Mouse (Mus musculus) heart, embryonic 15.5 days (tissue): ENCODE data around the gene Erg. TPM values are rescaled to one million over a fixed set of nuclear protein-coding genes. Genes with fewer than 3 reads are reported as not detected.
A peak's percentile ranks its signal among the peaks of the same experiment; 100 is the strongest.

Experiments
- ATAC-seq: fragments of 200-750 bp; cut with Nextera tagmentation; replicated peaks from 2 replicates; pipeline ENCODE4 v1.8.0; 2017; ENCODE audit warnings: low read depth, moderate TSS enrichment; ENCODE audit not compliant: insufficient number of reproducible peaks, insufficient read depth, low FRiP score
- H3K27ac ChIP-seq: fragments of 300-500 bp; sonication (generic); 2 replicates; pipeline ENCODE4 v1.5.1; 2015; ENCODE audit warnings: mild to moderate bottlenecking, inconsistent platforms
- H3K27me3 ChIP-seq: fragments of 300-500 bp; sonication (generic); 2 replicates; pipeline ENCODE4 v1.6.1; 2015; ENCODE audit warnings: inconsistent platforms
- H3K36me3 ChIP-seq: fragments of 300-500 bp; sonication (generic); 2 replicates; pipeline ENCODE4 v1.6.1; 2015; ENCODE audit warnings: mild to moderate bottlenecking, inconsistent platforms
- H3K4me1 ChIP-seq: fragments of 300-500 bp; sonication (generic); replicated peaks from 2 replicates; pipeline ENCODE4 v1.6.1; 2015; ENCODE audit warnings: inconsistent platforms
- H3K4me2 ChIP-seq: fragments of 300-500 bp; sonication (generic); 2 replicates; pipeline ENCODE4 v1.6.1; 2015; ENCODE audit warnings: inconsistent platforms, mild to moderate bottlenecking, moderate library complexity
- H3K4me3 ChIP-seq: fragments of 300-500 bp; sonication (generic); 2 replicates; pipeline ENCODE4 v1.5.1; 2015; ENCODE audit warnings: mild to moderate bottlenecking, inconsistent platforms
- H3K9ac ChIP-seq: fragments of 300-500 bp; sonication (generic); 2 replicates; pipeline ENCODE4 v1.6.1; 2015; ENCODE audit warnings: mild to moderate bottlenecking, inconsistent platforms
- H3K9me3 ChIP-seq: fragments of 300-500 bp; sonication (generic); replicated peaks from 2 replicates; pipeline ENCODE4 v1.6.1; 2016; ENCODE audit warnings: inconsistent platforms
- WGBS: fragments of 180-500 bp; shearing (Covaris S2); methylation state at CpG from one replicate; pipeline ENCODE4 v1.1.7; 2015; ENCODE audit warnings: mixed read lengths; 5-methylcytosine and 5-hydroxymethylcytosine counted together
- polyA plus RNA-seq: library from polyadenylated mRNA; unstranded; fragments of >200 nt; fragmentation: Nextera tagmentation; extraction: Ambion mirVana; gene quantifications from 2 replicates; pipeline ENCODE4 v1.2.1, GENCODE M21; 2015

Gene Erg
- polyA plus RNA-seq, 1 experiment from 2014 or later: 5.4 TPM

GRCm38 (mm10) chr16:95360940-95361489, 225.4 kb downstream of the Erg start:
- no peak for ATAC-seq
- Histone ChIP-seq H3K36me3 (no peaks in the 10 kb centered on the region), H3K27ac (no peak overlapping the region), H3K9me3 (no peaks in the 10 kb centered on the region), H3K4me2 (no peak overlapping the region), H3K4me1 (0 out of 2 replicates have a peak, but pooled peaks cover 3% of the 10 kb centered on the region), H3K9ac (no peak overlapping the region), H3K27me3 (no peaks in the 10 kb centered on the region), H3K4me3 (no peak overlapping the region)
- WGBS: 91% methylated on average over 18 of the region's 18 CpGs

DNA sequence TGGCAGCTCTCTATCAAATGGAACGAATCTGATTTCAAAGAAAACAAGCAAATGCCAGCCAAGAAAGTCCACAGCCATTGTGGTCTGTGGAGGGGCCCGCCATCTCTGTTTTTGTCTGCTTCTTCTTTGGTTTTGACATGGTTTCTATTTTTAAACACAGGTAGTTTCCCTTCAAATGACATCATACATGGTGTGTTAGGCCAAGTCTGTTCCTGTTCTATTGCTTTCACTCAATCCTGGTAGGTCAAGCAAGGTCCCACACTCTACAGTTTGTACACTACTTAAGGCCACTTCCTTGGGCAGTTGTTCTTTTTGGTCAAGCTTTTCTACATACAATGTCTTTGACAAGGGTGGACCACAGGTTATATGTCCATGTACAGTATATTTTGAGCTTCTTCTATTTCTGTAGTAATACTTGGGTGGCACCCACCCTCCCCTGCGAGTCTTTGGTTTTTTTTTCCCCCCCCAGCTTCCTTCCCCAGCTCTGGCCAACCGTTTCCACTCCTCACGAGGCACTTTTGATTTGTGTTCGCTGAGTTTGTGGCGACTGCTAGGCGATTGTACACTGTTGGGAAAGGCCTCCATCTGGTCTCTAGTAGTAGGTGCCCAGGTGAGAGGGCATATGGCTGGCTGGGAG, 226.1 kb downstream of the Erg start:
- 0 out of 2 replicates have a peak, but pooled peaks cover 3% of the 10 kb centered on the region for H3K4me1 ChIP-seq
- H3K27ac ChIP-seq: no peak overlapping the region
- H3K4me3 ChIP-seq: no peak overlapping the region
- WGBS: 78% methylated on average over 8 of the region's 8 CpGs
- H3K9me3 ChIP-seq: no peaks in the 10 kb centered on the region
- no peak for ATAC-seq
- no peaks in the 10 kb centered on the region for H3K36me3 ChIP-seq
- no peaks in the 10 kb centered on the region for H3K27me3 ChIP-seq
- H3K9ac ChIP-seq: no peak overlapping the region
- no peak overlapping the region for H3K4me2 ChIP-seq

DNA sequence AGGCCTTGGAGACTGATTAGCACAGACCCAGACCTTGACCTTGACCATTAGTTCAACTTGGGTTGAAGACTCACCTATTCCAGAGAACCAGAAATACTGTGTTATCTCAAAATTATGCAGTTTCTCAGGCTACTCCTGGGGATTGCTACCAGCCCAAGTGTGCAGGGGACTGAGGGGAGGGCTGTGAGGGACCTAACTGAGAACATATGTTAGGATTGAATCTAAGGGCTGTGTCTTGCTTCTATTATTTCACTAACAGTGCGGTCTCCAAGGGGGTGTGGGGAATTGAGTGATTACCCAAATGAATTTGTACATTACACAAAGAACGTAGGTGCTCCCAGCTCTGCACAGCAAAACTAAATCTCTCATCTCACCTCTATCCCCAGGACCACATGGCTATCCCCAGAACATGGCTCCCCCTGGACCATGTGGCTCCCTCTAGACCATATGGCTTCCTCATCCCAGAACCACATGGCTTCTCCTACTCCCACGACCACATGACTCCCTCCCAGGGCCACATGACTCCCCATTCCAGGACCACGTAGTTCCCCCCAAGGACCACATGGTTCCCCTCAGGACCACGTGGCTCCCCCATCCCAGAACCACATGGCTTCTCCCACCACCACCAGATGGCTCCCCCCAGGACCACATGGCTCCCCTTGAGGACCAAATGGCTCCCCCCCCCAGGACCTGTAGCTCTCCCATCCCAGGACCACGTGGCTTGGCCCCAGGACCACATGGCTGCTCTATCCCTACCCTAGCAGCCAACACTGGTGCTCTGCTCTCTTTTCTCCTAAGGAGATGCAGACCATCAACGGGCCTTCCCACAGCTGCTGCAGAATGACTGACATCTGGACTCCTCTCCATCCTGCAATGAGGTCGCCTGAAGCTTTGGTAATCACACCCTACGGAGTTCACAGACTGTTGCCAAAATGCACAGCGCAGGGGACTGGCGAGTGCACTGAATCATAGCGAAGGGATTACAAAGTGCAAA, 229.1 kb downstream of the Erg start:
- Histone ChIP-seq H3K9ac (no peak overlapping the region), H3K4me2 (no peak overlapping the region), H3K36me3 (no peaks in the 10 kb centered on the region), H3K4me3 (no peak overlapping the region), H3K27ac (no peak overlapping the region), H3K9me3 (no peaks in the 10 kb centered on the region), H3K27me3 (no peaks in the 10 kb centered on the region), H3K4me1 (peaks cover 9% of the 10 kb centered on the region; the same call in 1 of the 2 replicates)
- WGBS: 81% methylated on average over 12 of the region's 12 CpGs
- ATAC-seq: no peak

DNA sequence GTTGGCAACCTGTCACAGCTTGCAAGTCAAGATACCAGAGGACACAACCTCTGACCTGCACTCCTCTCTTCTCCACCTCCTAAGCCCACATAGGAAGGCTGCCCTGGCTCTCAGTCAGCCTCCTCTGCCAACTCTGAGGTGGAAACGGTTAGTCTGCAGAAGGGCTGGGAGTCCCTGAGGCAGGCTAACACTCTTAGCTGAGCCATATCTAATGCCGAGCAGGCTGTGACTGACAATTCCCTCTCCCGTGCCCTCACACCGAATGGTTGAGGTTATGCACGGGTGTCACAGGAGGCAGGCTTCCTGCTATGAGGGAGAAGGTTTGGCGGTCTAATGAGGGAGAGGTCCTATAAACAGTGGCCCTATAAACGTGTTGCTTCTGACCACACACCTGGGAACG, 232.6 kb downstream of the Erg start:
- Histone ChIP-seq H3K4me3 (no peak overlapping the region), H3K9me3 (no peaks in the 10 kb centered on the region), H3K4me2 (no peak overlapping the region), H3K27ac (no peak overlapping the region), H3K4me1 (peaks cover 21% of the 10 kb centered on the region), H3K27me3 (no peaks in the 10 kb centered on the region), H3K9ac (no peak overlapping the region), H3K36me3 (no peaks in the 10 kb centered on the region)
- 52% methylated on average over 8 of the region's 8 CpGs for WGBS
- ATAC-seq: no peak

DNA sequence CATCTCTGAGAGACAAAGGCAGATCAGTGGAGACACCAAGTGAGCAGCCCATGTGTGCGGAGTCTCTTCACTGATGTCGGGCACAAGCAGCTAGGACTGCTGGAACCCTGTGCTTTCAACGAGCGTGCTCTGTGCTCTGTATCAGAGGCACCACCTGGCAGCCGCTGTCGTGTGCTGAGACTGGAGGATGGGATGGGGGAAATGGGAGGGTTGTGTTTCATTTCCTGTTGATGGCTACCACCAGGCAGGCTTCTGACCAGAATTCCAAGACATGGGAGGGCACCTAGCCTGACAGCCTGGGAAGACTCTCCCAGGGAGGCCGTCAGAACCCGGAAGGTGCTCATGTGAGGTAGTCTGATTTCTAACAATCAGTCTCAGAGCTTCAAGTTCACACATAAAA, 234.1 kb downstream of the Erg start:
- Histone ChIP-seq H3K9me3 (no peaks in the 10 kb centered on the region), H3K4me2 (no peak overlapping the region), H3K27me3 (no peaks in the 10 kb centered on the region), H3K9ac (no peak overlapping the region), H3K4me1 (peaks cover 29% of the 10 kb centered on the region), H3K36me3 (no peaks in the 10 kb centered on the region), H3K27ac (peak overlapping the region; percentile 33; the same call in 1 of the 2 replicates), H3K4me3 (no peak overlapping the region)
- WGBS: 52% methylated on average over 8 of the region's 8 CpGs
- ATAC-seq: no peak; the same call in 1 of the 2 replicates

- no peak overlapping the region for H3K4me3 ChIP-seq
- no peak overlapping the region for H3K27ac ChIP-seq
- H3K9ac ChIP-seq: no peak overlapping the region
- peaks cover 43% of the 10 kb centered on the region for H3K4me1 ChIP-seq
- no peak overlapping the region for H3K4me2 ChIP-seq
- ATAC-seq: no peak
- H3K36me3 ChIP-seq: no peaks in the 10 kb centered on the region
- H3K27me3 ChIP-seq: no peaks in the 10 kb centered on the region
- H3K9me3 ChIP-seq: no peaks in the 10 kb centered on the region
- 32% methylated on average over 3 of the region's 3 CpGs for WGBS
These were observed 235.9 kb downstream of the Erg start for GRCm38 (mm10) chr16:95350499-95350898.

- H3K27me3 ChIP-seq: no peaks in the 10 kb centered on the region
- no peak overlapping the region for H3K4me2 ChIP-seq
- H3K9me3 ChIP-seq: no peaks in the 10 kb centered on the region
- no peak for ATAC-seq
- peaks cover 43% of the 10 kb centered on the region for H3K4me1 ChIP-seq
- H3K27ac ChIP-seq: no peak overlapping the region
- H3K36me3 ChIP-seq: no peaks in the 10 kb centered on the region
- 78% methylated on average over 5 of the region's 5 CpGs for WGBS
- no peak overlapping the region for H3K9ac ChIP-seq
- H3K4me3 ChIP-seq: no peak overlapping the region
These were observed 236.6 kb downstream of the Erg start for GRCm38 (mm10) chr16:95349745-95350144.

DNA sequence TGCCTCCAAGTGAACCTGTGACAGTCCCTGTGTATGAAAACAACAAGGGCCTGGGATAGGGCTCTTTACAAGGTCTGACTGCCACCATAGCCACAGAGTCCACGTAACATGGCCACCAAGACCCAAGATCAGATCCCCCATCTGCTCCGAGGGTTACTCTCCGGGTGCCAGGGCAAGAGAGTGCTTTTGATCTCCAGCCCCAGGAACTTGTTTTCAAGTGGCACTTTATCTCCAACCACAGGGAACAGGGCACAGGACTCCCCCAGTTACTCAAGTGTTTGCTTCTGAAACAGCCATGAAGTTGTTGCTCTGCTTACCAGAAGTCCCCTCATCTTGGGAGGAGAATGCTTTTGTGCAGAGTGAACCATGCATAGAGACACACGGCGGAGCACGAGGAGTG, 237.0 kb downstream of the Erg start:
- Histone ChIP-seq H3K27ac (no peak overlapping the region), H3K4me2 (no peak overlapping the region), H3K27me3 (no peaks in the 10 kb centered on the region), H3K9me3 (no peaks in the 10 kb centered on the region), H3K36me3 (no peaks in the 10 kb centered on the region), H3K9ac (no peak overlapping the region), H3K4me3 (no peak overlapping the region), H3K4me1 (peaks cover 43% of the 10 kb centered on the region)
- WGBS: 75% methylated on average over 6 of the region's 6 CpGs
- no peak for ATAC-seq

DNA sequence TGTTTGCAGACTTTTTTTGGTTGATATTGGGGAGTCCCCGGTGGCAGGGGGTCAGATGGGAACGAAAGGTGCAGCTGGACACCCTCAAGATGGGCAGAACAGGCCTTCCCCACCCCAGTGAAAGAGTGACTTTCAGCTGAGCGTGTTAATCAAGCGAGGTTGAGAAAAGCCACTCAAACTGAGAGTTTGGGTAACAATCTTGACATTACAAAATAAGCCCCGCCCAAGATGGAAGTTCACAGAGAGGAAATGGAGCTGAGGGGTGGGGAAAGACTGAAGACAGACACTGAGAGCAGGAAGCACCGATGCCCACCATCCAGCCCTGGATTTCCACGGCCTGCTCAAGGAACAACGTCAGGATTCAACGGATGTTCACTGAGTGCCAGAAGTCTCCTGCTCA, 237.8 kb downstream of the Erg start:
- H3K27ac ChIP-seq: no peak overlapping the region
- no peaks in the 10 kb centered on the region for H3K36me3 ChIP-seq
- ATAC-seq: no peak
- 84% methylated on average over 9 of the region's 9 CpGs for WGBS
- no peaks in the 10 kb centered on the region for H3K27me3 ChIP-seq
- H3K4me3 ChIP-seq: no peak overlapping the region
- H3K4me2 ChIP-seq: no peak overlapping the region
- peaks cover 40% of the 10 kb centered on the region for H3K4me1 ChIP-seq
- H3K9ac ChIP-seq: no peak overlapping the region
- no peaks in the 10 kb centered on the region for H3K9me3 ChIP-seq

- 0 out of 2 replicates have a peak overlapping the region, but pooled peaks have one; percentile 6 for H3K4me2 ChIP-seq
- H3K27me3 ChIP-seq: no peaks in the 10 kb centered on the region
- no peaks in the 10 kb centered on the region for H3K9me3 ChIP-seq
- no peak overlapping the region for H3K9ac ChIP-seq
- ATAC-seq: peak; percentile 84
- no peak overlapping the region for H3K4me3 ChIP-seq
- H3K27ac ChIP-seq: peak overlapping the region; percentile 74
- 9% methylated on average over 3 of the region's 3 CpGs for WGBS
- H3K36me3 ChIP-seq: no peaks in the 10 kb centered on the region
- H3K4me1 ChIP-seq: peaks cover 33% of the 10 kb centered on the region
These were observed 239.2 kb downstream of the Erg start for GRCm38 (mm10) chr16:95347202-95347601.

DNA sequence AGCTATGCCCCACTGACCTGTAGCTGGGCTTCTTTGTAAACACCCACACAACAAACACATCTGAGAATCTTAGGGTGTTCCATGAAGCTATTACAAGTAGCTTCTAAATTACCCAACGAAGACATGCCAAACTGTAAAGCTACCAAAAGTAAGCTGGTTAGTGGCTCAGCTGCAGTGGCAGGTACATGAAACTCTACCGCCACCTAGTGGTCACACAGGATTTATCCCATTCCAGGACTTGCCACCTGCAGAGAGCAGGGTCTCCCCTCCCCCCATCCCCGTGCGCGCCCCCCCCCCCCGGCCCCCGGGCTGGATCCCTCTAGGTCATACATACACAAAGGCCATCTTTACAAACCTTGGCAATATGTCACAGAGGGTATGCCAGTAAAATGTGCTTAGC, 240.5 kb downstream of the Erg start:
- no peak for ATAC-seq
- Histone ChIP-seq H3K9me3 (no peaks in the 10 kb centered on the region), H3K27ac (no peak overlapping the region), H3K27me3 (no peaks in the 10 kb centered on the region), H3K36me3 (no peaks in the 10 kb centered on the region), H3K4me3 (no peak overlapping the region), H3K4me1 (peaks cover 39% of the 10 kb centered on the region), H3K4me2 (no peak overlapping the region; the same call in 1 of the 2 replicates), H3K9ac (no peak overlapping the region)
- 9% methylated on average over 5 of the region's 7 CpGs for WGBS
